Mouse (Mus musculus): ENCODE data around the gene Mettl14. TPM values are rescaled to one million over a fixed set of nuclear protein-coding genes. Genes with fewer than 3 reads are reported as not detected.
"Not testable (repeated sequence)": the region's sequence is repeated elsewhere in the genome, so short reads cannot be mapped to it uniquely, and the experiment has no call there.

Mettl14 gene
- polyA plus RNA-seq, 1 experiment from 2014 or later = 27.0 TPM

DNA sequence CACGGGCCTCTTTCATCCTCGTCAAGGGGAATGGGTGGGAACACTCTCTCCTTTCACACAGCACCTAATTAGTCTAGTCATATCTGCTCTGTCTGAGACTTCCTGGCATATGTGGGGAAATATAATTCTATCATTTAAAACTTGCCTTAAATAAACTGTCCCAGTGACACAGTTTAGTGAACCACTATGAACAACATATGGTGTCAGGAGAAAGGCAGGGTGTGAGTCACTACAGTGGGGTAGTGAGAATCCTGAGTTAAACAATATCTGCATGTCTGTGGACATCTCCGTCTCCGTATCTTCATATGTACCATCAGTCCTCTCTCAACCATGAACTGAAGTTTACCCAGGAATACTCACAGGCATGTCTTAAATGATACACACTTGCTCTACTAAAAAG lies 5.3 kb upstream of the Mettl14 start:
- Histone ChIP-seq H3K4me3 (replicated peaks) (no peak overlapping the region), H3K9ac (no peak overlapping the region), H3K36me3 (no peaks in the 10 kb centered on the region), H3K27ac (no peak overlapping the region), H3K4me1 (replicated peaks) (no peaks in the 10 kb centered on the region), H3K27me3 (replicated peaks) (no peaks in the 10 kb centered on the region), H3K9me3 (no peaks in the 10 kb centered on the region), H3K4me2 (replicated peaks) (no peak overlapping the region)
- no peak for ATAC-seq
- WGBS = 79% methylated on average over 4 of the region's 4 CpGs

DNA sequence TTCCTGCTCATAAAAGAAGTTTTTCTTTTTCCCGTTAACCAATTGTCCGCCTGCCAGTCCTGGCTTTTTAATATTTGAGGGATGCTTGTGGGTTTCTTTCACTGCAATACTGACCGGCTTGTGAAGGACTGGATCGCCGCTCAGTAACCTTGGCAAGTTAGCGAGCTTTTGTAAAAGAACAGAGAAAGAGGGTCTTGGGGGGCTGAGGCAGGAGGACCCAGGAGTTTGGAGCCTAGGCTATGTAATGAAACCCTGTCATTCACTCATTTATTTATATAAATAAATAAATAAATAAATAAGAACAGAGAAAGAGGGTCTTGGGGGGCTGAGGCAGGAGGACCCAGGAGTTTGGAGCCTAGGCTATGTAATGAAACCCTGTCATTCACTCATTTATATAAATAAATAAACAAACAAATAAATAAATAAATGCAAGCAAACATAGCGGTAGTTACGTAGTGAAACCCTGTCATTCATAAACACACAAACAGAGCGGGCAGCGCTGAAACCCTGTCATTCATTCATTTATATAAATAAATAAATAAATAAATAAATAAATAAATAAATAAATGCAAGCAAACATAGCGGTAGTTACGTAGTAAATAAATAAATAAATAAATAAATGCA lies 361 bp upstream of the Mettl14 start:
- H3K4me1 ChIP-seq (replicated peaks); H3K36me3 ChIP-seq; H3K27me3 ChIP-seq (replicated peaks); H3K9me3 ChIP-seq: not testable (repeated sequence)
- Histone ChIP-seq H3K27ac (peak overlapping the region; percentile 86), H3K4me3 (replicated peaks) (peak overlapping the region; percentile 58), H3K9ac (peak overlapping the region; percentile 42), H3K4me2 (replicated peaks) (peak overlapping the region; percentile 60)
- 15% methylated on average over 12 of the region's 12 CpGs for WGBS
- ATAC-seq = peak; percentile 79

DNA sequence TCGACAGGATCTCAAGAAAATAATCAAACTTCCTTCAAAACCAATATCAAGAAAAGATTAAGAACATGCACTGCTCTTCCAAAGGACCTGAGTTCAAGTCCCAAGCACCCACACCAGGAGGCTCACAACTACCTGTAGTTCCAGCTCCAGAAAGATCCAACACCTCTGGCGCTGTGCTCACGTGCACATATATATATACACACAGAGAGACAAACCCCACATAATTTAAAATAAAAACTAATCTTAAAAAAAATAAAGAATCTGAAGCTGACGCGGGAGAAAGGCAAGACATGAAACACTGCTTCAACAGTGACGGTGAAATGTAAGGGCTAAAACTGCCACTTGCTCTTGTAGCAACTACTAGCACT lies 806 bp downstream of the Mettl14 start:
- 10% methylated on average over 6 of the region's 6 CpGs for WGBS
- peak overlapping the region; percentile 66 for H3K4me2 ChIP-seq (replicated peaks)
- no peaks in the 10 kb centered on the region for H3K36me3 ChIP-seq
- peak overlapping the region; percentile 86 for H3K27ac ChIP-seq
- H3K9ac ChIP-seq = peak overlapping the region; percentile 62
- peaks cover 7% of the 10 kb centered on the region; the same call in 1 of the 2 replicates for H3K4me1 ChIP-seq (replicated peaks)
- peak; percentile 28 for ATAC-seq
- no peaks in the 10 kb centered on the region for H3K9me3 ChIP-seq
- peak overlapping the region; percentile 58 for H3K4me3 ChIP-seq (replicated peaks)
- no peaks in the 10 kb centered on the region for H3K27me3 ChIP-seq (replicated peaks)

DNA sequence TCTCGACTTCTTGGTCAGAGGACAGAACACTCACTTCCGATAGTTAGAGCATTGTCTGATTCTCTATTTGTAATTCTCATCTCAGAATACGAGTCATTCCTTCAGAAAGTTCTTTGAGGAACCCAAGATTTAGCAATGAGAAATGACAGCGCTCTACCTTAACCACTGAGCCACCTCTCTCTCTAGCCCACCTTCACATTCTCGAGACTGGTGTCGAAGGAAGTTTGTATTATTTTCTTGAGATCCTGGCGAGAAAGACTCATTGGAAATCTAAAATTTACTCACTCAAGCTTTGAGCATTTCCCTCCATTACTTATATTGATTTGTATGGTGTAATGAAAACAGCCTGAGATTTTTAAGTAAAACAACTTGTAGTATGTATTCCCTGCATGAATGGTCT lies 1.5 kb downstream of the Mettl14 start:
- 0 out of 2 replicates have a peak overlapping the region, but pooled peaks have one; percentile 62 for H3K9ac ChIP-seq
- H3K27ac ChIP-seq = no peak overlapping the region
- H3K4me1 ChIP-seq (replicated peaks) = peaks cover 7% of the 10 kb centered on the region; the same call in 1 of the 2 replicates
- no peaks in the 10 kb centered on the region for H3K27me3 ChIP-seq (replicated peaks)
- H3K9me3 ChIP-seq = no peaks in the 10 kb centered on the region
- 87% methylated on average over 7 of the region's 7 CpGs for WGBS
- peak overlapping the region; percentile 58 for H3K4me3 ChIP-seq (replicated peaks)
- no peak for ATAC-seq
- no peaks in the 10 kb centered on the region for H3K36me3 ChIP-seq
- H3K4me2 ChIP-seq (replicated peaks) = peak overlapping the region; percentile 66; the same call in 1 of the 2 replicates

DNA sequence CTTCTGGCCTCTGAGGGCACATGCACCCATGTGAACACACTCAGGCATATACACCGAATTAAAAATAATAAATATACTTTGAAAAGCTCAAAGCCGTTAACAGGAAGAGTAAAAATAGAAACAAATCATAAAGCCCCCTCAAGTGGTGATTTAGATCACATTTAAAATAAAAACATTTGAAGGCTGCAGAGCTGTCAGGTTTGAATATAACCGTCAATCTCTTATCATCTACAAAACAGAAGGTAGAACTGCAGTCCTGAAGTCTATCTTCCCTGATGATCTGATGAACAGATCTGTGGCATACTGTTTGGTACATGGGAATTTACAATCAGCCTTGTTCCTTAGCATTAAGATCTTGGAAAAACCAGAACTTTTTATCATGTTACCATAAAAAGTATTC lies 9.3 kb downstream of the Mettl14 start:
- WGBS = 96% methylated on average over 3 of the region's 3 CpGs
- H3K9ac ChIP-seq = no peak overlapping the region

DNA sequence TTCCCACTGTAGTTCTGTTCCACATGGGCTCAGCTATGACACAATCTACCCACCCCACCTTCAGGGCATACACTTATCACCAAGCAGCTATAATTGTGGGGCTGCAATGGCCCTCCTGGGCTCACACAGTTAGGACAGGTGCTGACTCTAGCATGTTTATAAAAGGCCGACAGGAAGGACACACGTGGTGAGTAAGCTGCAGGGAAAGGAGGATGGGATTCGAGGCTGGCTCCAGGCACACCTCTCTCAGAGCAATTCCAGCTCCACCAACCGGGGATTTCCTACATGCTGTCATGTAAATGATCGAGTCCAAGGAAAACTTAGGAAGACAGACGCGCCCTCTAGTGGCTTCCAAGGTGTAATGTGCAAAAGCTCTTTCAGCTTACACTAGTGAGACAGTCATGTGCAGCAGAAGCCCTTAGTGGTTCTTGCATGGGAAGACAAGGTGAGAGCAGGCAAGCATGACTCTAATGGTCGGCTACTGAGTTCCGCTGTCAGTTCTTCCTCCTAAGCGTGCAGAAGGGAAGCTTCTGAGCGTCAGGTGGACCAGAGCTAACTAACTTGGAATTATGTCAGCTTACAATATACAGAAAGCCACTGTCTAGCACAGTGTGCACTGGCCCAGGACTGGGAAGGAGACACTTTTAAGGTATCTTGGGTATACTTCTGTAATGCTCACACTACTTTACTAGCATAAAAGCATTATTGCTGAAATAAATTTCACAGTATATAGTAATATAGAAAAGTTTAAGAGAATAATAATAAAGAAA lies 14.0 kb downstream of the Mettl14 start:
- no peak overlapping the region for H3K27ac ChIP-seq
- no peaks in the 10 kb centered on the region for H3K27me3 ChIP-seq (replicated peaks)
- peaks cover 8% of the 10 kb centered on the region; the same call in 1 of the 2 replicates for H3K36me3 ChIP-seq
- ATAC-seq = peak; percentile 79
- H3K4me1 ChIP-seq (replicated peaks) = no peaks in the 10 kb centered on the region
- H3K4me3 ChIP-seq (replicated peaks) = no peak overlapping the region
- no peak overlapping the region for H3K4me2 ChIP-seq (replicated peaks)
- no peak overlapping the region for H3K9ac ChIP-seq
- WGBS = 27% methylated on average over 11 of the region's 11 CpGs
- H3K9me3 ChIP-seq = no peaks in the 10 kb centered on the region

More for the DNA sequence above, 9.3 kb downstream of the Mettl14 start:
- no peaks in the 10 kb centered on the region for H3K9me3 ChIP-seq
- no peak overlapping the region for H3K4me2 ChIP-seq (replicated peaks)
- no peak overlapping the region for H3K27ac ChIP-seq
- no peak for ATAC-seq
- no peaks in the 10 kb centered on the region for H3K4me1 ChIP-seq (replicated peaks)
- H3K27me3 ChIP-seq (replicated peaks) = no peaks in the 10 kb centered on the region
- no peak overlapping the region for H3K4me3 ChIP-seq (replicated peaks)
- peaks cover 6% of the 10 kb centered on the region for H3K36me3 ChIP-seq

DNA sequence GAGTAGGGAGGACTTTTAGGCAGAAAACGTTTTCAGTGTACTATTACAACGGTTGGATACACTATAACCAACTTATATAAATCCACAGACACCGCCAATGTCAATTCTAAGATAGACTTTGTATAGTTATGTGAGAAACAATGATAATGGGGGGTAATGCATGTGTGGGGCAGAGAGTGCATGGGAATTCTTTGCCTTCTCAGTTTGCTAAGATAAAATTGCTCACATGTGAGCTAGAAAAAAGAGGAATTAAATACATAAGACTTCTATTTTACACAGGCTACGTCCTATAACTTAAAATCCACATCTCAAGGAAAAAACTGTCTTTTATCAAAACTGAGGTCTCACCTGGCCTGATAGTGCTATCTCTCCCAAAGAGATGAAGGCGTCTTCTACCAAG lies 15.0 kb downstream of the Mettl14 start:
- Histone ChIP-seq H3K9me3 (no peaks in the 10 kb centered on the region), H3K4me1 (replicated peaks) (no peaks in the 10 kb centered on the region), H3K27me3 (replicated peaks) (no peaks in the 10 kb centered on the region), H3K4me2 (replicated peaks) (no peak overlapping the region), H3K4me3 (replicated peaks) (no peak overlapping the region), H3K9ac (no peak overlapping the region), H3K27ac (no peak overlapping the region), H3K36me3 (peaks cover 13% of the 10 kb centered on the region)
- ATAC-seq = no peak
- 92% methylated on average over 5 of the region's 5 CpGs for WGBS

DNA sequence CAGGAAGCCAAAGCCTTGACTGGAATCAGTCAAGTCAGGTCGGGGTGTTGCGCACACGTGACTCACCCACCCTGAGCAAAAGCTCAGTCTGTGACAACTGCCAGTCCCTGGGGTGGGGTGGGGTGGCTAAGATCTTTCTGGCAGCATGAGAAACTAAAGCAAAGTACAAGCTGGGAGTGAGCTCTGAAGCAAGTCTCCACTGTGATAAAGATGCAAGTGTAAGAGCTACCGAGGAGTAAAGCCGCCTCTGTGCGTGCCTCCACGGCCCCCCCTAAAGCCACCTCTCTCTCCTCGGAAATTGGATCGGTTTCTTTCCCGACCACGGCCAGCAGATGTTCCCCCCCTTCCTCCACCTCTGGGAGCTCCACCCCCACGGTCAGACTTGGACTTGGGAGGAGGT lies 16.7 kb downstream of the Mettl14 start:
- Histone ChIP-seq H3K4me1 (replicated peaks) (no peaks in the 10 kb centered on the region), H3K4me3 (replicated peaks) (no peak overlapping the region), H3K9me3 (no peaks in the 10 kb centered on the region), H3K36me3 (peaks cover 13% of the 10 kb centered on the region), H3K27me3 (replicated peaks) (no peaks in the 10 kb centered on the region), H3K27ac (no peak overlapping the region), H3K9ac (no peak overlapping the region), H3K4me2 (replicated peaks) (no peak overlapping the region)
- no peak for ATAC-seq
- WGBS = 83% methylated on average over 12 of the region's 12 CpGs

DNA sequence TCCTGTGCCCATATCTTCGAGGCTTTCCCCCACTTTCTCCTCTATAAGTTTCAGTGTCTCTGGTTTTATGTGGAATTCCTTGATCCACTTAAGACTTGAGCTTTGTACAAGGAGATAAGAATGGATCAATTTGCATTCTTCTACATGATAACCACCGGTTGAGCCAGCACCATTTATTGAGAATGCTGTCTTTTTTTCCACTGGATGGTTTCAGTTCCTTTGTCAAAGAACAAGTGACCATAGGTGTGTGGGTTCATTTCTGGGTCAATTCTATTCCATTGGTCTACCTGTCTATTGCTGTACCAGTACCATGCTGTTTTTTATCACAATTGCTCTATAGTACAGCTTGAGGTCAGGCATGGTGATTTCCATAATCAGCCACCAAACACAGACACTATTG lies 19.1 kb downstream of the Mettl14 start:
- H3K36me3 ChIP-seq = peaks cover 19% of the 10 kb centered on the region
- not testable (repeated sequence) for H3K4me3 ChIP-seq (replicated peaks); H3K9ac ChIP-seq; H3K4me2 ChIP-seq (replicated peaks); H3K27ac ChIP-seq; H3K4me1 ChIP-seq (replicated peaks); H3K9me3 ChIP-seq; ATAC-seq; H3K27me3 ChIP-seq (replicated peaks)
- WGBS = 69% methylated on average over 2 of the region's 2 CpGs

DNA sequence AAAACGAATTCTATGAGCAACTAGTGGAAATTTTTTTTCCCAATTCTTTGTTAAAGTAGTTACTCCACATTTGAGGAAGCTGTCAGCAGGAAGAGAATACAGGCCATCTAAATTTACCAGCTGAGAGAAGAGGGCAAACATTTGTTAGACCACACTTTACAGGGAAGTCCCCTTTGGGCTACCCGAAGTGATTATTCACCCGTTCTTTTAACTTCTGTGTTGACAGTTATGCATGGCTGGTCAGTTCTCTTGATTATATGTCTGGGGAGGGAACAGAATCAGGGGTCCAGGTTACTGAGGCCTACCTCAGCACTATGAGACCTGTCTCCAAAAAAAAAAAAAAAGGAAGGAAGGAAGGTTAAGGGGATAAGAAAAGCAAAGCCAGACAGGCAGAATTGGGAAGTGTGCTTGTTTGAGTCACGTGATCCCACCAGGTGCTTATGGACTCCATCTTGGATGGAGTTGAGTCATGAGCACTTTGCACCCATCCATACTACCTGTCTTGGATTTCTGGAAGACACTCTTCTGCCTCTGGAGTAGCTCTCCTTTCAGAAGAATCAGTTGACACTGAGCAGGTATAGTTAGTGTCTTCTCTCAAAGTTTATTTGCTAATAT lies 29.4 kb downstream of the Mettl14 start:
- Histone ChIP-seq H3K27ac (no peak overlapping the region), H3K4me2 (replicated peaks) (no peak overlapping the region), H3K4me3 (replicated peaks) (no peak overlapping the region), H3K36me3 (peaks cover 28% of the 10 kb centered on the region), H3K9ac (no peak overlapping the region), H3K4me1 (replicated peaks) (no peaks in the 10 kb centered on the region), H3K9me3 (no peaks in the 10 kb centered on the region), H3K27me3 (replicated peaks) (no peaks in the 10 kb centered on the region)
- 84% methylated on average over 4 of the region's 4 CpGs for WGBS
- no peak for ATAC-seq

DNA sequence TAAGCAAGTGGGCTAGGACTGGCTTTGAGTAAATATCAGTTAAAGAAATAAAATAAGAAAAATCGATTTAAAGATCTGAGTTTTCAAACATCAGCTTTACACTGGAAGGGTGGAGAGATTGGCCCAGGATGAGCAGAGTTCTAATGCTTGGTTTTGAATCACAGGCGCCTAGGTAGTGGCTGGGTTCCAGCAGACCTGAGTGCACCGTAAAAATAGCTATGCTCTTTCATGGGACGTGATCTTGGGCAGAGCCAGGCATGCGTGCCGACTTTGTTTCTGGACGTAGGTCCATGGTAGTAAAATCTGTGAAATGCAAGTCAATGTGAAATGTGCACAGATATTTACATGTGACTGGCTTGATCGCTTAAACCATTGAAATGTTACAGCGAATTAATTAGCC lies 31.5 kb downstream of the Mettl14 start:
- no peak overlapping the region for H3K4me2 ChIP-seq (replicated peaks)
- no peak for ATAC-seq
- H3K9me3 ChIP-seq = no peaks in the 10 kb centered on the region
- no peak overlapping the region for H3K9ac ChIP-seq
- WGBS = 94% methylated on average over 9 of the region's 9 CpGs
- H3K4me1 ChIP-seq (replicated peaks) = no peaks in the 10 kb centered on the region
- no peak overlapping the region for H3K4me3 ChIP-seq (replicated peaks)
- H3K36me3 ChIP-seq = peaks cover 28% of the 10 kb centered on the region
- H3K27ac ChIP-seq = no peak overlapping the region
- no peaks in the 10 kb centered on the region for H3K27me3 ChIP-seq (replicated peaks)

DNA sequence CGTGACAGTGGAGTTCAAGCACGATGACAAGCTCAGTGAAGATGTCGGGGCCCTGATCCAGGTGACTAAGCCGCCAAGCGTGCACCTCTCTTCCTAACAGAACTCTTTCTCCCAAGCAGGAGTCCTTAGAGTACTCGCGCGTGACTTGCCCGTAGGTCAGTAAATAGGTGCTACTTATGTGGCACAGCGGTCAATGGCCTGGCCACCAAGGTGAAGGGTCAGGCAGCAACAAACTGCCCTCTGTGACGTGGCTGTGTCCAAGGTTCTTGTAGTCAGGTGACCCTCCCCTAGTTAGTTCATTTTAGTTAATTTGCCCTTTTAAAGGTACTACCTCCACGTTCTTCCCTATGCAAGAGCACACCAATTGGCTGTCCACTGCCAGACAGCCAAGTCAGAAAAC lies 32.2 kb downstream of the Mettl14 start:
- 90% methylated on average over 12 of the region's 12 CpGs for WGBS
- H3K9ac ChIP-seq = no peak overlapping the region
- no peak for ATAC-seq
- no peak overlapping the region for H3K4me2 ChIP-seq (replicated peaks)
- peaks cover 22% of the 10 kb centered on the region for H3K36me3 ChIP-seq
- no peak overlapping the region for H3K27ac ChIP-seq
- H3K27me3 ChIP-seq (replicated peaks) = no peaks in the 10 kb centered on the region
- H3K4me1 ChIP-seq (replicated peaks) = no peaks in the 10 kb centered on the region
- H3K9me3 ChIP-seq = no peaks in the 10 kb centered on the region
- H3K4me3 ChIP-seq (replicated peaks) = no peak overlapping the region
